ENCODE assay signal across 8 mouse cellular contexts in the genomic region with DNA sequence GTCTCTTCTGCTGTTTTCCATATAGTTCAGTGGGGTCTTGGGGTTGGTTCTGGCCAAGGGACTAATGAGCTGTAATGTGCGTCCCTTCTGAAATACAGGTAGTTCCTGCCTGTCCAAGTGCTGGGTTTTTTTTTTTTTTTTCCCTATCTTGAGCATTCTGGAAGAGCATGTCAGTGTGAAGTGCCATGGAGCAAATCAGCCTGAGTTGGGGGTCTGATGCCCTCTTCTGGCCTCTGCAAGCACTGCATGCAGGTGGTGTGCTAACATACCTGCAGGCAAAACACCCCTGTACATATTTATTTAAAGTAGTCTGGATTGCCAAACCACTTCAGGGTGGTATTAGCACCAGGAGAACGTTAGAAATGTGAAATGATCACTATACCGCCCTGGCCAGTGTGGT. TPM values are rescaled to one million over a fixed set of nuclear protein-coding genes. Genes with fewer than 3 reads are reported as not detected.
DNase-seq lines count a peak whose midpoint lies in the region; ATAC-seq and TF ChIP-seq lines count a peak whose summit lies in the region.
"Had no signal": no experiment of that assay in that cellular context is flagged by ENCODE, and none has a peak within 500 bp of the region (broad histone marks: within the 10 kb centered on the region; RNA-seq: fewer than 3 reads in every experiment).

No protein-coding gene starts in this region.

- no peak for ATAC-seq in liver, postnatal 0 days

- intact Hi-C loops in left cerebral cortex, postnatal 4 days (cut with DNase I) = loop anchor here (5.0 kb wide), 1 partner anchor 76 kb away; no protein-coding TSS in a partner anchor

- WGBS in liver, postnatal 0 days (ENCODE audit: insufficient replicate concordance) = 53% methylated on average over 3 of the region's 3 CpGs

- H3K4me1 ChIP-seq in liver, postnatal 0 days (ENCODE audit: insufficient read depth) = 0 out of 2 replicates have a peak, but pooled peaks cover 4% of the 10 kb centered on the region

- no peak overlapping the region for H3K27ac ChIP-seq in liver, postnatal 0 days (ENCODE audit: low read depth)
- H3K27ac ChIP-seq: neural tube, embryonic 13.5 days had no signal

- DNase-seq in left cerebral cortex, postnatal 4 days = peak; percentile 69
- DNase-seq in left cerebral cortex, adult 11 months (ENCODE audit: low spot score) = no peak
- peak; percentile 74 for DNase-seq in ES-CJ7 (ENCODE audit: low read depth, low spot score)
- peak; percentile 58 for DNase-seq in adrenal gland, postnatal 25 days
- peak; percentile 55 for DNase-seq in gastrocnemius, postnatal 10 days
- peak; percentile 73 for DNase-seq in liver, postnatal 0 days
- DNase-seq in thymus, postnatal 0 days (ENCODE audit: low spot score) = peak; percentile 54

- no peaks in the 10 kb centered on the region for H3K27me3 ChIP-seq in liver, postnatal 0 days (ENCODE audit: insufficient read depth, low read length)
- H3K27me3 ChIP-seq: neural tube, embryonic 13.5 days had no signal

- H3K4me3 ChIP-seq in liver, postnatal 0 days (ENCODE audit: low read depth, low read length) = no peak overlapping the region
- H3K4me3 ChIP-seq: neural tube, embryonic 13.5 days had no signal

- no peak overlapping the region for H3K4me2 ChIP-seq in liver, postnatal 0 days (ENCODE audit: low read depth, low read length)
- H3K4me2 ChIP-seq: neural tube, embryonic 13.5 days had no signal

- no peaks in the 10 kb centered on the region for H3K9me3 ChIP-seq in liver, postnatal 0 days (ENCODE audit: low read length)
- H3K9me3 ChIP-seq: neural tube, embryonic 13.5 days had no signal

- peaks cover 38% of the 10 kb centered on the region for H3K36me3 ChIP-seq in liver, postnatal 0 days (replicated peaks; ENCODE audit: insufficient read depth, low read length)

- no peak for TF ChIP-seq EP300 in liver, postnatal 0 days (IDR thresholded peaks at IDR 0.05; ENCODE audit: low read depth)

- TF ChIP-seq CTCF in liver, postnatal 0 days (IDR thresholded peaks at IDR 0.05; ENCODE audit: low read depth) = peak; percentile 83

- H3K9ac ChIP-seq in liver, postnatal 0 days (replicated peaks) = no peak overlapping the region
- H3K9ac ChIP-seq: neural tube, embryonic 13.5 days had no signal

RNA-seq across cellular contexts. Expression of gene Mef2d, which starts 31.2 kb away (rescaled TPM):
- total RNA-seq in left cerebral cortex, postnatal 4 days (2021) = 100 to 1,000 TPM; 113 to 121 TPM
- 104 TPM in 2 replicates for total RNA-seq in adrenal gland, postnatal 25 days (2021)
- total RNA-seq in gastrocnemius, postnatal 10 days (2021) = 100 to 1,000 TPM; 148 to 163 TPM
- 5.7 and 6.4 TPM in 2 replicates for polyA plus RNA-seq in liver, postnatal 0 days (2015; fragmentation: Nextera tagmentation; extraction: Ambion mirVana)
- polyA plus RNA-seq in thymus, postnatal 0 days (2015; fragmentation: Nextera tagmentation; extraction: Ambion mirVana) = 32.0 and 32.2 TPM in 2 replicates
